Mouse (Mus musculus) megakaryocyte-erythroid progenitor cell, adult 5 weeks (primary cell): ENCODE results near the gene Mpzl1. TPM values are rescaled to one million over a fixed set of nuclear protein-coding genes. Genes with fewer than 3 reads are reported as not detected.

Source experiments
- polyA plus RNA-seq: library from polyadenylated mRNA; stranded (reverse); fragments of >175 nt; gene quantifications from 2 replicates; pipeline ENCODE4 v1.2.3, GENCODE M21; 2012

The Mpzl1 gene
- 0.87 and 1.3 TPM in 2 replicates for polyA plus RNA-seq

DNA sequence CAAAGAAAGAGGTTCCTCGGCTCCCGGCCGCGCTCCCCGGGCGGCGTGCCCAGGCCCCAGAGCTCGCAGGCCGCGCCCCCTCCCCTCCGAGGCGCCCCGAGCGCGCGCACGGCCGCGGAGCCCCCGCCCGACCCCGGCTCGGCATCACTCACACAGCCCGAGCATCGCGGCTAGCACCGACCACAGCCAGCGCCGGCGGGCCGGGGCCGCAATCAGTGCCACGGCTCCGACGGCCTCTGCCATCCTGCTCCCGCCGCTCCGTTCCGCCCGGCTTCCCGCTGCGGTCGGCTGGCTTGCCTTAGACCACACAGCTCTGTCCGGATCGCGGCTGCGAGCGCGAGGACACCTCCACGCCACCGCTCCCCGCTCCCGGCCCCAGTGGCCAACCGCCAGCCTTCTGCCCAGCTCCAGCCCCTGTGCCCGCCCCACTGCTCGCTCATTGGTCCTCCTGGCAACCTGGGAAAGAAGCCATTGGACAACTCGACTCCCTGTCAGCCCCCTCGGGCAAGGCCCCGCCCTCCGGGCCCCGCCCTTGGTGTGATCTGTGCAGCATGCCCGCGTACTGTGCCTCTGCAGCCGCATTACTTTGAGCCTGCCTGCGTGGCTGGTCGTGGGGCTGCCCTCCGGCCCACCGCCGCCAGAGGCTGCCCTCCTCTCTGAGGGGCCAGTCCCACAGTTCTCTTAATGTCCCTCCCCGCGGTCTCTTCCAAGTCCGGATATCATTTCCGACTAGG, at the start of gene Mpzl1:
Gene Mpzl1, minus strand, starts transcription at position 388 of the 734 bp plus-strand sequence.

Other genes starting within 250 kb of the Mpzl1 start
- 14.2 and 14.6 TPM in 2 replicates for gene Dcaf6, start 174.1 kb downstream of the Mpzl1 start, polyA plus RNA-seq
- 90.0 and 96.2 TPM in 2 replicates for gene Mpc2, start 173.9 kb downstream of the Mpzl1 start, polyA plus RNA-seq
- not detected in 2 replicates for gene Adcy10, start 149.4 kb downstream of the Mpzl1 start, polyA plus RNA-seq
- 113 and 117 TPM in 2 replicates for gene Rcsd1, start 75.2 kb upstream of the Mpzl1 start, polyA plus RNA-seq
- 122 and 140 TPM in 2 replicates for gene Creg1, start 129.2 kb upstream of the Mpzl1 start, polyA plus RNA-seq
- gene Cd247, start 154.1 kb upstream of the Mpzl1 start, polyA plus RNA-seq = 2.1 and 2.4 TPM in 2 replicates